Mouse (Mus musculus) MEL (cell line): ENCODE measurements around the gene Rbm38. TPM values are rescaled to one million over a fixed set of nuclear protein-coding genes. Genes with fewer than 3 reads are reported as not detected.
A peak's percentile ranks its signal among the peaks of the same experiment; 100 is the strongest.

Source experiments
- DNase-seq: peaks from one replicate; pipeline ENCODE4 v3.0.0; 2011; ENCODE audit warnings: low read depth, low spot score
- H3K27ac ChIP-seq: 2 replicates; pipeline ENCODE4 v1.5.1; 2012; ENCODE audit warnings: low read depth, mild to moderate bottlenecking, control low read depth, low read length, moderate library complexity; ENCODE audit not compliant: control insufficient read depth
- H3K27me3 ChIP-seq, 2 experiments: fragments of 150-350 bp in 1 of 2; sonication (generic) in 1 of 2; 2 replicates each; pipeline ENCODE4 v1.6.1; 2012; ENCODE audit warnings: low read length in 2 of 2, mild to moderate bottlenecking in 2 of 2, improper control_type of control experiment in 1 of 2, moderate library complexity in 1 of 2; ENCODE audit not compliant: insufficient read depth in 2 of 2, control insufficient read depth in 1 of 2
- H3K36me3 ChIP-seq, 2 experiments: 2 replicates each; pipeline ENCODE4 v1.6.1; 2012 to 2014; ENCODE audit warnings: low read length in 2 of 2, improper control_type of control experiment in 1 of 2, inconsistent platforms in 1 of 2, mild to moderate bottlenecking in 1 of 2; ENCODE audit not compliant: insufficient read depth in 2 of 2, control insufficient read depth in 1 of 2
- H3K4me1 ChIP-seq, 2 experiments: fragments of 150-350 bp in 1 of 2; sonication (generic) in 1 of 2; 2 replicates each; pipeline ENCODE4 v1.6.1; 2012; ENCODE audit warnings: low read length in 2 of 2, improper control_type of control experiment in 1 of 2, mild to moderate bottlenecking in 1 of 2; ENCODE audit not compliant: insufficient read depth in 2 of 2, control insufficient read depth in 1 of 2
- H3K4me3 ChIP-seq, 2 experiments: fragments of 150-350 bp in 1 of 2; sonication (generic) in 1 of 2; 2 replicates each; pipeline ENCODE4 v1.5.1; 2012; ENCODE audit warnings: low read depth in 2 of 2, low read length in 2 of 2, mild to moderate bottlenecking in 2 of 2, moderate library complexity in 2 of 2, control low read depth in 1 of 2, improper control_type of control experiment in 1 of 2; ENCODE audit not compliant: control insufficient read depth in 1 of 2, insufficient read depth in 1 of 2
- H3K79me2 ChIP-seq: 2 replicates; pipeline ENCODE4 v1.6.1; 2012; ENCODE audit warnings: mild to moderate bottlenecking, low read length, moderate library complexity; ENCODE audit not compliant: control insufficient read depth, poor library complexity, insufficient read depth
- H3K9ac ChIP-seq: 2 replicates; pipeline ENCODE4 v1.6.1; 2012; ENCODE audit warnings: low read depth, mild to moderate bottlenecking, control low read depth, low read length, moderate library complexity; ENCODE audit not compliant: control insufficient read depth, poor library complexity, severe bottlenecking
- H3K9me3 ChIP-seq: fragments of 150-350 bp; sonication (generic); replicated peaks from 2 replicates; pipeline ENCODE4 v1.6.1; 2012; ENCODE audit warnings: mild to moderate bottlenecking, low read length, improper control_type of control experiment, moderate library complexity; ENCODE audit not compliant: insufficient read depth
- CHD2 ChIP-seq: IDR thresholded peaks from 2 replicates; pipeline ENCODE4 v1.6.1; 2011; ENCODE audit warnings: low read length, improper control_type of control experiment
- CTCF ChIP-seq, 3 experiments: IDR thresholded peaks in 2 of 3; conservative IDR thresholded peaks in 1 of 3; 2 replicates each; pipeline ENCODE4 v1.5.1; 2011 to 2012; ENCODE audit warnings: low read length in 3 of 3, low read depth in 2 of 3, mild to moderate bottlenecking in 2 of 3, improper control_type of control experiment in 1 of 3, inconsistent platforms in 1 of 3, mixed read lengths in 1 of 3, moderate library complexity in 1 of 3; ENCODE audit not compliant: control insufficient read depth in 1 of 3, insufficient read depth in 1 of 3, poor library complexity in 1 of 3, severe bottlenecking in 1 of 3
- E2F4 ChIP-seq: IDR thresholded peaks from 2 replicates; pipeline ENCODE4 v1.6.1; 2011; ENCODE audit warnings: low read depth, low read length, improper control_type of control experiment, borderline replicate concordance
- ELF1 ChIP-seq: IDR thresholded peaks from 2 replicates; pipeline ENCODE4 v1.6.1; 2014; ENCODE audit warnings: low read depth, mild to moderate bottlenecking, inconsistent platforms, low read length, improper control_type of control experiment, moderate library complexity
- EP300 ChIP-seq, 2 experiments: IDR thresholded peaks; 2 replicates each; pipeline ENCODE4 v1.6.1; 2011; ENCODE audit warnings: improper control_type of control experiment in 2 of 2, low read length in 2 of 2, low read depth in 1 of 2, mild to moderate bottlenecking in 1 of 2
- ETS1 ChIP-seq: IDR thresholded peaks from 2 replicates; pipeline ENCODE4 v1.6.1; 2012; ENCODE audit warnings: low read depth, mild to moderate bottlenecking, inconsistent platforms, low read length, improper control_type of control experiment, moderate library complexity
- GABPA ChIP-seq: IDR thresholded peaks from 2 replicates; pipeline ENCODE4 v1.6.1; 2012; ENCODE audit warnings: low read depth, mild to moderate bottlenecking, inconsistent platforms, low read length, improper control_type of control experiment, moderate library complexity
- GATA1 ChIP-seq: IDR thresholded peaks from 2 replicates; pipeline ENCODE4 v1.6.1; 2011; ENCODE audit warnings: low read depth, low read length, improper control_type of control experiment
- HCFC1 ChIP-seq: IDR thresholded peaks from 2 replicates; pipeline ENCODE4 v1.6.1; 2012; ENCODE audit warnings: low read depth, mild to moderate bottlenecking, inconsistent platforms, low read length, improper control_type of control experiment, moderate library complexity
- JUND ChIP-seq: IDR thresholded peaks from 2 replicates; pipeline ENCODE4 v1.6.1; 2011; ENCODE audit warnings: low read depth, mild to moderate bottlenecking, improper control_type of control experiment, low read length
- KAT2A ChIP-seq: conservative IDR thresholded peaks from 2 replicates; pipeline ENCODE4 v1.6.1; 2012; ENCODE audit warnings: low read depth, low read length, improper control_type of control experiment, inconsistent platforms
- MAZ ChIP-seq: IDR thresholded peaks from 2 replicates; pipeline ENCODE4 v1.6.1; 2012; ENCODE audit warnings: low read depth, mild to moderate bottlenecking, inconsistent platforms, low read length, improper control_type of control experiment
- MYB ChIP-seq: IDR thresholded peaks from 2 replicates; pipeline ENCODE4 v1.6.1; 2011; ENCODE audit warnings: mild to moderate bottlenecking, low read depth, low read length, improper control_type of control experiment
- MYC ChIP-seq: IDR thresholded peaks from 2 replicates; pipeline ENCODE4 v1.6.1; 2011; ENCODE audit warnings: low read depth, mild to moderate bottlenecking, low read length, improper control_type of control experiment, moderate library complexity
- NELFE ChIP-seq: IDR thresholded peaks from 2 replicates; pipeline ENCODE4 v1.6.1; 2011; ENCODE audit warnings: low read depth, low read length, improper control_type of control experiment
- POLR2A ChIP-seq, 2 experiments: IDR thresholded peaks; 2 replicates each; pipeline ENCODE4 v1.6.1; 2011 to 2012; ENCODE audit warnings: low read length in 2 of 2, mild to moderate bottlenecking in 2 of 2, control low read depth in 1 of 2, improper control_type of control experiment in 1 of 2, low read depth in 1 of 2, moderate library complexity in 1 of 2; ENCODE audit not compliant: control insufficient read depth in 1 of 2, insufficient read depth in 1 of 2, poor library complexity in 1 of 2
- POLR2AphosphoS5 ChIP-seq: IDR thresholded peaks from 2 replicates; pipeline ENCODE4 v1.6.1; 2012; ENCODE audit warnings: low read depth, borderline replicate concordance, mild to moderate bottlenecking, inconsistent platforms, low read length, moderate library complexity, mixed read lengths
- RAD21 ChIP-seq: IDR thresholded peaks from 2 replicates; pipeline ENCODE4 v1.6.1; 2011; ENCODE audit warnings: mild to moderate bottlenecking, low read depth, low read length, improper control_type of control experiment
- RCOR1 ChIP-seq: IDR thresholded peaks from 2 replicates; pipeline ENCODE4 v1.6.1; 2012; ENCODE audit warnings: low read depth, mild to moderate bottlenecking, inconsistent platforms, low read length, improper control_type of control experiment
- TAL1 ChIP-seq: IDR thresholded peaks from 2 replicates; pipeline ENCODE4 v1.6.1; 2012; ENCODE audit warnings: mild to moderate bottlenecking, inconsistent platforms, low read length, moderate library complexity, mixed read lengths
- TBP ChIP-seq: IDR thresholded peaks from 2 replicates; pipeline ENCODE4 v1.8.0; 2011; ENCODE audit warnings: low read depth, low read length, improper control_type of control experiment
- TCF12 ChIP-seq: IDR thresholded peaks from 2 replicates; pipeline ENCODE4 v1.6.1; 2014; ENCODE audit warnings: low read depth, mild to moderate bottlenecking, inconsistent platforms, low read length, improper control_type of control experiment, moderate library complexity
- ZKSCAN1 ChIP-seq: IDR thresholded peaks from 2 replicates; pipeline ENCODE4 v1.6.1; 2012; ENCODE audit warnings: low read depth, mild to moderate bottlenecking, inconsistent platforms, low read length, improper control_type of control experiment, moderate library complexity
- ZNF384 ChIP-seq: IDR thresholded peaks from 2 replicates; pipeline ENCODE4 v1.6.1; 2012; ENCODE audit warnings: low read depth, mild to moderate bottlenecking, inconsistent platforms, low read length, improper control_type of control experiment
- polyA plus RNA-seq, 2 experiments: library from polyadenylated mRNA; stranded (reverse) in 1 of 2; unstranded in 1 of 2; fragments of >175 nt in 1 of 2; fragments of >200 nt in 1 of 2; gene quantifications; 2 replicates each; pipeline versions ENCODE4 v1.2.1 to v1.2.4; 2012; ENCODE audit warnings: low replicate concordance in 2 of 2, low read depth in 1 of 2; ENCODE audit not compliant: insufficient read length in 2 of 2, insufficient read depth in 1 of 2, missing spikeins in 1 of 2
- total RNA-seq: library from RNA; depleted of rRNA; stranded (reverse); fragments of 300-350 nt; gene quantifications from 2 replicates; pipeline ENCODE4 v1.2.3, GENCODE M21; 2012

Gene Rbm38
- total and polyA plus RNA-seq, 3 experiments: 39.0 to 207 TPM; not detected in 1

- Histone ChIP-seq H3K9ac (no peak overlapping the region), H3K4me1 (peaks cover 15 to 34% of the 10 kb centered on the region in 2 experiments), H3K4me3 (no peak overlapping the region), H3K36me3 (peaks cover 0 to 24% of the 10 kb centered on the region in 2 experiments; a peak in 2 of 4 replicates), H3K27ac (no peak overlapping the region), H3K79me2 (no peaks in the 10 kb centered on the region), H3K27me3 (no peaks in the 10 kb centered on the region), H3K9me3 (no peaks in the 10 kb centered on the region)
- DNase-seq: peak; percentile 40
- no peak for TF ChIP-seq JUND
- TF ChIP-seq ELF1: no peak
- TF ChIP-seq MAZ: no peak
- TF ChIP-seq HCFC1: no peak
- no peak for TF ChIP-seq ZNF384
- no peak for TF ChIP-seq KAT2A
- peak; percentile 79 for TF ChIP-seq RCOR1
- no peak for TF ChIP-seq POLR2AphosphoS5
- peak; percentile 41 for TF ChIP-seq TAL1
- TF ChIP-seq TCF12: peak; percentile 71
- 0 out of 2 replicates have a peak, but pooled peaks have one; percentile 13 for TF ChIP-seq ETS1
- peak in 1 of 2 experiments; percentile 52; a peak in 3 of 4 replicates for TF ChIP-seq EP300 (IDR thresholded peaks at IDR 0.05; ENCODE audit: low read depth in 1 of 2, low read length in 2 of 2)
- TF ChIP-seq GATA1: peak; percentile 58
- no peak for TF ChIP-seq MYC
- TF ChIP-seq CHD2: no peak
- TF ChIP-seq E2F4: no peak
- TF ChIP-seq NELFE: no peak
Observed at GRCm38 (mm10) chr2:173041893-173042292, 21.6 kb downstream of the Rbm38 start.

- Histone ChIP-seq H3K27me3 (no peaks in the 10 kb centered on the region), H3K79me2 (no peaks in the 10 kb centered on the region), H3K9ac (no peak overlapping the region)
- TF ChIP-seq TBP (no peak), POLR2AphosphoS5 (no peak), RAD21 (no peak), ZNF384 (no peak), MYC (no peak), HCFC1 (no peak), MYB (no peak), JUND (no peak), CTCF (IDR thresholded peaks at IDR 0.05 in 2 of 3, conservative IDR thresholded peaks at IDR 0.05 in 1 of 3; ENCODE audit: control insufficient read depth in 1 of 3, insufficient read depth in 1 of 3, low read depth in 2 of 3, low read length in 3 of 3, poor library complexity in 1 of 3, severe bottlenecking in 1 of 3) (no peak), POLR2A (IDR thresholded peaks at IDR 0.05; ENCODE audit: control insufficient read depth in 1 of 2, insufficient read depth in 1 of 2, low read depth in 1 of 2, low read length in 2 of 2, poor library complexity in 1 of 2) (no peak), GABPA (no peak), ZKSCAN1 (no peak), MAZ (no peak)
- TF ChIP-seq, all 39 proteins: peak for 0
- no peak for DNase-seq
- Histone ChIP-seq H3K9me3 (no peaks in the 10 kb centered on the region), H3K36me3 (peaks cover 0 to 23% of the 10 kb centered on the region in 2 experiments; a peak in 2 of 4 replicates), H3K27ac (no peak overlapping the region), H3K4me3 (no peak overlapping the region), H3K4me1 (peaks cover 10 to 30% of the 10 kb centered on the region in 2 experiments)
Observed at GRCm38 (mm10) chr2:173042504-173043162, 22.3 kb downstream of the Rbm38 start.
